Mouse (Mus musculus) ES-CJ7 (cell line): ENCODE data around the gene Loxl1.
"Not testable (repeated sequence)": the region's sequence is repeated elsewhere in the genome, so short reads cannot be mapped to it uniquely, and the experiment has no call there.

Source experiments
- DNase-seq: peaks from one replicate; pipeline ENCODE4 v3.0.0; 2011; ENCODE audit warnings: low read depth, low spot score

The Loxl1 gene

DNA sequence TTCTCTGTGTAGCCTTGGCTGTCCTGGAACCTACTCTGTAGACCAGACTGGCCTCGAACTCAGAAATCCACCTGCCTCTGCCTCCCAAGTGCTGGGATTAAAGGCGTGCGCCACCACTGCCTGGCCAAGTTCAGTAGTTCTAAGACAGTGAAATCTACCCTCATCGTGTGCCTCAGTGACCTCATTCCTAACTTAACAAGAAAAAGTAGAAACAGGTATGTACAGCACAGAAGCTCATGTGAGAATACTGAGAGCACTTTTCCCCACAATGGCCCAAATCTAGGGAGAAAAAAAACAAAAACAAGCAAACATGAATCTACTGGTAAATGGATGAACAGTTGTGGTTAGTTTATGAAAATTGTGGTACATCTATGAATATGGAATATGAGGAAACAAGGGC lies 34.7 kb downstream of the Loxl1 start:
- peak; percentile 51 for DNase-seq

DNA sequence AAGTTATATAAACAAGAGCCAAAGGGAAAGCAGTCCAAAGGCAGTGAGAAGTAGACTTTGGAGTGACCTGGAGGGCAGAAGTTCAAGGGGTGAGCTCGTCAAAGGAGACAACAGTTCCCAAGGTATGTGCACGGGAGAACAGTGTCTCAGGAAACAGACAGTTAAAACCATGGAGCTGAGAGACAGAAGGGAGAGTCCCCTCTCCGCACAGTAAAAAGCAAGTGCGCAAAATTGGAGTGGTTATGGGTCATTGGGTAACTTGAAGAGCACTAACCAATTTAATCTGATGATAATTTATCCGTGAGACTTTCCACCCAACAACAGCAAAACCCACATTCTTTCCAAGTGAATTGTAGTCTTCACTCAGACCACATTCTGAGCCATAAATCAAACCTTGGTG lies 36.6 kb downstream of the Loxl1 start:
- DNase-seq: peak; percentile 62

GRCm38 (mm10) chr9:58275797-58276196 lies 37.2 kb downstream of the Loxl1 start:
- DNase-seq: peak; percentile 70

DNA sequence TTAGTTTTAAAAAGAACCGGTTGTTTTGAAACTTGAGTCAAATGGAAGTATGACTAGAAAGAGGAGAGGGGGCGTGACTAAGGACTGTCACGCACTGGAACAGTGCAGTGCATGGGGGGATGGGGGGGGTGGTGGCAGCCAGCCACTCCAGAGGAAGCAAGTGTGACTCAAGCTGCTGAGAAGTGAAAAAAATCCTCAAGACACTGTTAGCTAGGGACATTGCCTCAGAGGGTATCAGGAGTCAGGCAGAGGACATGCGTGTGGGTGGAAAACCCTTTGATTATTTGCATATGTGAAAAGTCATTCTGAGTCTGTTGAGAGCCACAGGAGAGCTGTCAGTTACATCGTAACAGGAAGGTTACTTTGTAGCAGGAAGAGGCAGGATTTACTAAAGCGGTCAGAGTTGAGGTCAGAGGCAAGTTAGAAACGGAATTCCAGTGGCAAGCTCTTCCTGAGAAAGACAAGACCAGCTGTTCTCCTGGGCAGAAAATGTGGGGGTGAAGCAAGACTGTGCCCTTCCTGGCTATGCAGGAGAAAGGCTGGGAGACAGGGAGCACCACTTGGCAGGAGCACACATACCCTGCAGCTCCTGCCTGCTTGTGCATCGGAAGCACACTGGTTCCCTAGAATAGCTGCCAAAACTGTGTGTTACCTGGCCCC lies 37.7 kb downstream of the Loxl1 start:
- peak; percentile 93 for DNase-seq

GRCm38 (mm10) chr9:58274626-58275025 lies 38.4 kb downstream of the Loxl1 start:
- no peak for DNase-seq

DNA sequence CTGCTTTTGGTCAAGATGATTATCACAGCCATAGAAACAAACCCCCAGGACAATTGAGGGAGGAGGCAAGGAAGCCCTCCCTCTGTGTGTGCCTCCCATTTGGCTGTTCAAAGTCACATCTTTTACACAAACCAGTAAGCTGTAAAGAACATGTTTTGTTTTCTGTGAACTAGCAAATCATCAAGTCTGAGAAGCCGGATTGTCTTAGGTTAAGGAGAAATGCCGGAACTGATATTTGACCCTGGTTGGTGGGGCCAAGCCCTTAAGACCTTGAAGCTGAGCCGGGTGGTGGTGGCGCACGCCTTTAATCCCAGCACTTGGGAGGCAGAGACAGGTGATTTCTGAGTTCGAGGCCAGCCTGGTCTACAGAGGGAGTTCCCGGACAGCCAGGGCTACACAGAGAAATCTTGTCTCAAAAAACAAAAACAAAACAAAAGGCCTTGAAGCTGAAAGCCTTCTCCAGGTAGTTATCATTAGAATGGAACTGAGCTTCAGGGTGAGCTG lies 38.8 kb downstream of the Loxl1 start:
- DNase-seq: peak; percentile 89

- no peak for DNase-seq
These were observed 40.1 kb downstream of the Loxl1 start for GRCm38 (mm10) chr9:58272855-58273254.

DNA sequence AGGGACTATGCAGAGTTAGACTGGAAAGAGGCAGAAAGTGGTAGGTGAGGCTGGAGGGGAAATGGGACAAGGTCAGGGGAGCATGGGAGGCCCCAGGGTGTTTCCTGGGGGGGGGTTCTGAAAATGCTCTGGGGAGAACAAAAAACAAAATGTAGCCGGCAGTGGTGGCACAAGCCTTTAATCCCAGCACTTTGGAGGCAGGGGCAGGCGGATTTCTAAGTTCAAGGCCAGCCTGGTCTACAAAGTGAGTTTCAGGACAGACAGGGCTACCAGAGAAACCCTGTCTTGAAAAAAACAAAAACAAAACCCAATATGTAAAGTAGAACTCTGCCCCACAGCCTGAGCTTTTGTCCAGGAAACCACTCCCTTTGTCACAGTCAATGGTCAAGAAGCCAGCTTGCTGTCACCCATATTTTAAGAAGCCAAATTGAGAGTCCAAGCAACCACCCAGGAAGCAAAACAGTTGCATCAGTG lies 40.9 kb downstream of the Loxl1 start:
- DNase-seq: peak; percentile 78

DNA sequence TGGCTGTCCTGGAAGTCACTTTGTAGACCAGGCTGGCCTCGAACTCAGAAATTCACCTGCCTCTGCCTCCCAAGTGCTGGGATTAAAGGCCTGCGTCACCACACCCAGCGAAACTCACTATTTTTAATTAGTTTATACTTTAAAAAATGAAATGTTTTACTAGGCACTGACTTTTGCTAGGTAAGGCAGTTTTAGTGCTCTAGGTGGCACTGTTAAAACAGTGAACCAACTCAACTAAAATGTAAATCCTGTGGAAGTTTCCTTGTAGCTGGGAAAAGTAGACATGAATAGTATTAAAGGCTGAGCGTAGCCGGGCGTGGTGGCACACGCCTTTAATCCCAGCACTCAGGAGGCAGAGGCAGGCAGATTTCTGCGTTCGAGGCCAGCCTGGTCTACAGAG lies 41.4 kb downstream of the Loxl1 start:
- DNase-seq: peak; percentile 81

- DNase-seq: no peak
These were observed 41.9 kb downstream of the Loxl1 start for GRCm38 (mm10) chr9:58271109-58271508.

- DNase-seq: peak; percentile 74
These were observed 42.9 kb downstream of the Loxl1 start for GRCm38 (mm10) chr9:58270081-58270480.

- DNase-seq: peak; percentile 94
These were observed 44.3 kb downstream of the Loxl1 start for GRCm38 (mm10) chr9:58268384-58269313.

GRCm38 (mm10) chr9:58267046-58267445 lies 45.9 kb downstream of the Loxl1 start:
- no peak for DNase-seq

- no peak for DNase-seq
These were observed 46.4 kb downstream of the Loxl1 start for GRCm38 (mm10) chr9:58266571-58267011.

- no peak for DNase-seq
These were observed 47.6 kb downstream of the Loxl1 start for GRCm38 (mm10) chr9:58265368-58265767.

GRCm38 (mm10) chr9:58262507-58262906 lies 50.5 kb downstream of the Loxl1 start:
- DNase-seq: no peak

DNA sequence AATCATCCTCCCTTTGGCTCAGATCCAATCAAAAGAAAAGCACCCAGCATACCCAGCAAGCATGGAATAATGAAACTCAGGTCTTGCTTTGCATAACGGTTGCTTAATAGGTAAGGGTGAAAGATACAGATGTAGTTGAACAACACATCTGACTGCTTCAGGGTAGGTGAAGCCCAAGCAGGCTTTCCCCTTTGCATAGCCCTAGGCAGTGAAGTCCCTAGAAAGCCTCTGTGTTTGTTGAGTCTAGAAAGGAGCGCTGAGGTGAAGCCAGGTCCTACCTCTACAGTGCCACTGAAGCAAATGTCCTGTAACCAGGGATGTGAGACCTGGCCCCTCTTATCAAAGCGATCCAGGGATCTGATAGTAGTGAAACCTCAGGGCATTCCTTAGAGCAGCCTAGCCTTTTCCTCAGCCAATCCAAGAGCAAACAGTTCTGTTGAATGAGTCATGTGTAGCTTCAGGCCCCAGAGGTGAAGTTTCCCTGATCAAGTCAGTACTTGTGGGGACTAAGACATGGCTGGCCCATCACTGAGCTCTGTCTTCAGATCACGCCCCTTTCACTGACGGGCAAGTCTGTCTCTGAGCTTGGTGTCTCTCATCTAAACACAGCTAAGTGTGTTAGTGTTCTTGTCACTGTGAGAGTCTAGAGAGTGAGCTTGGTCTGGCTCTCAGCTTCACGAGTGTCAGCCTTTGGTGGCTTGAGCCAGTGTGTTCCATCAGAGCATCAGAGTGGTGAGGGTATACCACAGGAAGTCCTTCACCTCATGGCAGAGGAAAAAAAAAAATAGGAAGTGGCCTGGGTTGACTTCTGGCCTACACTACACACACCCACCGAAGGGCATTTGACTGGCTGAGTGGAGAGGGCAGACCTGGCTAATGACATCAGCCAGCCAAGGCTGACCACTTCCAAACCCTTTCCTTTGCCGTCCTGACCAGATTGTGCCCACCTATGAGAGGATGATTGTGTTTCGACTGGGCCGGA lies 57.0 kb downstream of the Loxl1 start:
- no peak for DNase-seq

DNA sequence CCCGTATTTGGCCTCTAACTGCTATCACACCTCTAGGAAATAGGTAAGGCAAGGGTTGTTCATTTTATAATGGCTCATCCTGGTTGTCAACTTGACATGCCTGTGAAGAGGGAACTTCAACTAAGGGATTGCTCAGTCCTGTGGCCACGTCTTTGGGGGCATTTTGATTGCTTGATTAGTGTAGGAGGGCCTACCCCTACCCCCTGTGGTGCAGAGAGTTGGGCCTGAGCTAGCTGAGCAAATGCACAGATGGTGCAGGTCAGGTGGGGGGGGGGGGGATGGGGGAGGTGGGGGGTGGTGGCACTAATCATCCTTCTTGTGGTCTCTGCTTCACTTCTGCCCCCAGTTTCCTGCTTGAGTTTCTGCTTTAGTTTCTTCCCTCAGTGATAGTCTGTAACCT lies 57.9 kb downstream of the Loxl1 start:
- peak; percentile 64 for DNase-seq

GRCm38 (mm10) chr9:58253805-58254122 lies 59.2 kb downstream of the Loxl1 start:
- DNase-seq: not testable (repeated sequence)

GRCm38 (mm10) chr9:58253033-58253804 lies 59.8 kb downstream of the Loxl1 start, which contains the start of gene Stoml1:
TSS of gene Stoml1 (plus strand) at chr9:58253164.
- peak; percentile 98 for DNase-seq
